Mouse (Mus musculus): ENCODE data around the gene Mark3. TPM values are rescaled to one million over a fixed set of nuclear protein-coding genes. Genes with fewer than 3 reads are reported as not detected.

Mark3 gene
- total and polyA plus RNA-seq, 2 experiments from 2014 or later, result 36.9 to 172 TPM

GRCm38 (mm10) chr12:111559647-111560258, 14.6 kb upstream of the Mark3 start:
- H3K9ac ChIP-seq, result peak overlapping the region; percentile 41
- WGBS, result 53% methylated on average over 18 of the region's 18 CpGs
- H3K36me3 ChIP-seq (ENCODE audit: insufficient read depth), result no peaks in the 10 kb centered on the region
- peaks cover 3% of the 10 kb centered on the region; the same call in 1 of the 2 replicates for H3K4me1 ChIP-seq (ENCODE audit: insufficient read depth)
- no peak for TF ChIP-seq CTCF (IDR thresholded peaks at IDR 0.05; ENCODE audit: low read depth)
- DNase-seq (peak; percentile 82), ATAC-seq (peak; percentile 85)
- no peaks in the 10 kb centered on the region for H3K27me3 ChIP-seq (ENCODE audit: insufficient read depth, low read length)
- peak overlapping the region; percentile 39 for H3K4me2 ChIP-seq (ENCODE audit: low read depth)
- peak overlapping the region; percentile 71 for H3K27ac ChIP-seq (ENCODE audit: low read depth, low read length)
- H3K9me3 ChIP-seq (ENCODE audit: low read length), result no peaks in the 10 kb centered on the region
- H3K4me3 ChIP-seq (ENCODE audit: low read depth, low read length), result peak overlapping the region; percentile 19

DNA sequence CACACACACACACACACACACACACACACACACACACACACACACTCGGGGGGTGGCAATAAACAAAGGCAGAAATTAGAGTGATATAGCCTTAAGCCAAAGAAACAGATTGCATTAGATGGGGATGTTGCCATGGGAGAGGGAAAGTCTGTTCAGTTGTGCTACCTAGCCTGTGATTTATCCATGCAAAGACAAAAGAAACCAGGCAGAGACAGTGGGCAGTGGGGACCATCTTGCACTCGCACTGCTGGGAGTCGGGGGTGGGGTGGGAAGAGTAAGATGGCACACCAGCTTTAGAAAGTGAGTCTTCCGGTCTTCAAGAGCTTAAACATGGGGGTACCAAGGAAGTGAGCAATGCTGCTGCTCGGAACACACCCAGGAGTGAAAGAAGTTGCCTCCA, 14.0 kb upstream of the Mark3 start:
- WGBS, result 62% methylated on average over 5 of the region's 5 CpGs
- peak overlapping the region; percentile 39 for H3K4me2 ChIP-seq (ENCODE audit: low read depth)
- H3K4me3 ChIP-seq (ENCODE audit: low read depth, low read length), result no peak overlapping the region
- H3K27me3 ChIP-seq (ENCODE audit: insufficient read depth, low read length), result no peaks in the 10 kb centered on the region
- ATAC-seq (peak; percentile 68), DNase-seq (peak; percentile 51)
- no peak for TF ChIP-seq CTCF (IDR thresholded peaks at IDR 0.05; ENCODE audit: low read depth)
- no peaks in the 10 kb centered on the region for H3K36me3 ChIP-seq (ENCODE audit: insufficient read depth)
- H3K4me1 ChIP-seq (ENCODE audit: insufficient read depth), result peaks cover 3% of the 10 kb centered on the region; the same call in 1 of the 2 replicates
- peak overlapping the region; percentile 71 for H3K27ac ChIP-seq (ENCODE audit: low read depth, low read length)
- H3K9ac ChIP-seq, result no peak overlapping the region; the same call in 1 of the 2 replicates
- H3K9me3 ChIP-seq (ENCODE audit: low read length), result no peaks in the 10 kb centered on the region

GRCm38 (mm10) chr12:111562276-111562814, 12.0 kb upstream of the Mark3 start:
- WGBS, result 37% methylated on average over 4 of the region's 4 CpGs
- DNase-seq, result no peak
- Histone ChIP-seq H3K4me3 (ENCODE audit: low read depth, low read length) (no peak overlapping the region), H3K4me2 (ENCODE audit: low read depth) (no peak overlapping the region), H3K27me3 (ENCODE audit: insufficient read depth, low read length) (no peaks in the 10 kb centered on the region), H3K4me1 (ENCODE audit: insufficient read depth) (peaks cover 3% of the 10 kb centered on the region; the same call in 1 of the 2 replicates), H3K9me3 (ENCODE audit: low read length) (no peaks in the 10 kb centered on the region), H3K9ac (no peak overlapping the region), H3K27ac (ENCODE audit: low read depth, low read length) (no peak overlapping the region), H3K36me3 (ENCODE audit: insufficient read depth) (no peaks in the 10 kb centered on the region)
- ATAC-seq, result no peak
- TF ChIP-seq CTCF (IDR thresholded peaks at IDR 0.05; ENCODE audit: low read depth), result no peak

- H3K9ac ChIP-seq, result no peak overlapping the region
- H3K27me3 ChIP-seq (ENCODE audit: insufficient read depth, low read length), result no peaks in the 10 kb centered on the region
- H3K4me1 ChIP-seq (ENCODE audit: insufficient read depth), result peaks cover 3% of the 10 kb centered on the region; the same call in 1 of the 2 replicates
- ATAC-seq (no peak), DNase-seq (no peak)
- 50% methylated on average over 5 of the region's 5 CpGs for WGBS
- no peak overlapping the region for H3K4me3 ChIP-seq (ENCODE audit: low read depth, low read length)
- no peak for TF ChIP-seq CTCF (IDR thresholded peaks at IDR 0.05; ENCODE audit: low read depth)
- no peak overlapping the region for H3K27ac ChIP-seq (ENCODE audit: low read depth, low read length)
- H3K4me2 ChIP-seq (ENCODE audit: low read depth), result no peak overlapping the region
- no peaks in the 10 kb centered on the region for H3K9me3 ChIP-seq (ENCODE audit: low read length)
- no peaks in the 10 kb centered on the region for H3K36me3 ChIP-seq (ENCODE audit: insufficient read depth)
Measured at GRCm38 (mm10) chr12:111563076-111563629, 11.2 kb upstream of the Mark3 start.

DNA sequence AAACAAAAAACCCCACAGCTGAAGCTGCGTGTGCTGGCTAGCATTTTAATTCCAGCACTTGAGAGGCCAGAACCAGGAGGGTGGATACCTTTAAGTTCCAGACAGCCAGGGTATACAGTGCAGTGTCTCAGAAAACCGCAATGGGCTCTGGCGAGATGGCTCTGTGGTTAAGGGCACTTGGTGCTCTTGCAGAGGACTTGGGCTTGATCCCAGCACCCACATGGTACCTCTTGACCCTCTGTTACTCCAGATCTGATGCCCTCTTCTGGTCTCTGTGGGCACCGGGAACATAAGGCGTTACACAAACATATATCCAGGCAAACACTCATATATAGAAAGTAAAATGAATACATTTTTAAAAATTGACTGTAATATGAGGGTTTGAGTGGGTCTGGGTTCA, 9.0 kb upstream of the Mark3 start:
- H3K27me3 ChIP-seq (ENCODE audit: insufficient read depth, low read length), result no peaks in the 10 kb centered on the region
- WGBS, result 80% methylated on average over 5 of the region's 5 CpGs
- no peak overlapping the region for H3K4me2 ChIP-seq (ENCODE audit: low read depth)
- H3K36me3 ChIP-seq (ENCODE audit: insufficient read depth), result no peaks in the 10 kb centered on the region
- peaks cover 2% of the 10 kb centered on the region; the same call in 1 of the 2 replicates for H3K4me1 ChIP-seq (ENCODE audit: insufficient read depth)
- no peaks in the 10 kb centered on the region for H3K9me3 ChIP-seq (ENCODE audit: low read length)
- ATAC-seq (no peak), DNase-seq (no peak)
- H3K9ac ChIP-seq, result no peak overlapping the region
- H3K4me3 ChIP-seq (ENCODE audit: low read depth, low read length), result no peak overlapping the region
- no peak overlapping the region for H3K27ac ChIP-seq (ENCODE audit: low read depth, low read length)
- TF ChIP-seq CTCF (IDR thresholded peaks at IDR 0.05; ENCODE audit: low read depth), result no peak

GRCm38 (mm10) chr12:111568836-111569235, 5.5 kb upstream of the Mark3 start:
- no peaks in the 10 kb centered on the region for H3K27me3 ChIP-seq (ENCODE audit: insufficient read depth, low read length)
- H3K9me3 ChIP-seq (ENCODE audit: low read length), result no peaks in the 10 kb centered on the region
- peaks cover 13% of the 10 kb centered on the region; the same call in 1 of the 2 replicates for H3K4me1 ChIP-seq (ENCODE audit: insufficient read depth)
- TF ChIP-seq CTCF (IDR thresholded peaks at IDR 0.05; ENCODE audit: low read depth), result no peak
- WGBS, result 69% methylated on average over 11 of the region's 11 CpGs
- DNase-seq (no peak), ATAC-seq (no peak)
- H3K4me2 ChIP-seq (ENCODE audit: low read depth), result no peak overlapping the region
- H3K27ac ChIP-seq (ENCODE audit: low read depth, low read length), result no peak overlapping the region
- H3K36me3 ChIP-seq (ENCODE audit: insufficient read depth), result no peaks in the 10 kb centered on the region
- no peak overlapping the region for H3K4me3 ChIP-seq (ENCODE audit: low read depth, low read length)
- no peak overlapping the region for H3K9ac ChIP-seq

DNA sequence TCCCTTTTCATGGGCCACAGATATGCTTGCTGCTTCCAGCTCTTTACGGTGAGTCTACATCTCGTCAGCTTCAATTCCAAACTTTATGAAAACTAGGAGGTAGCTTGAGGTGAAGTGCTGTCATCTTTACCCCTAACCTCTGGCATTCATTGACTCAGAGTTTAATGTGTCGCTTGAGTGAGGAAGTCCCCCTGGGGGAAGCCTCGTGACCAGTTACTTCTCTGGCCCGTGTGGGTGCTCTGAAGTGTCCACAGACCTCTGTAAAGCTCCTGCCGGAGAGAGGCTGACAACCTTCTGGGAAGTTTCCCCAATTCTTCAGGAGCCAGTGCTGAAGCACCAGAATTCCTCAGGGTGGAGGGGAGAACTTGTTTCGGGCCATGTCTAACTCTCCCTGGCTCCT, 1.9 kb upstream of the Mark3 start:
- Histone ChIP-seq H3K4me1 (ENCODE audit: insufficient read depth) (peaks cover 21% of the 10 kb centered on the region), H3K36me3 (ENCODE audit: insufficient read depth) (no peaks in the 10 kb centered on the region), H3K27me3 (ENCODE audit: insufficient read depth, low read length) (no peaks in the 10 kb centered on the region), H3K9ac (no peak overlapping the region), H3K27ac (ENCODE audit: low read depth, low read length) (no peak overlapping the region), H3K4me2 (ENCODE audit: low read depth) (no peak overlapping the region), H3K9me3 (ENCODE audit: low read length) (no peaks in the 10 kb centered on the region), H3K4me3 (ENCODE audit: low read depth, low read length) (no peak overlapping the region)
- DNase-seq (no peak), ATAC-seq (no peak)
- 83% methylated on average over 7 of the region's 7 CpGs for WGBS
- no peak for TF ChIP-seq CTCF (IDR thresholded peaks at IDR 0.05; ENCODE audit: low read depth)

All from forebrain, postnatal 0 days (tissue).